Mouse (Mus musculus) 416B (cell line): ENCODE data around the gene Fbxl17.

Experiments
- DNase-seq: peaks from one replicate; pipeline ENCODE4 v3.0.0; 2011; ENCODE audit warnings: low read depth

Gene Fbxl17

GRCm38 (mm10) chr17:63095017-63095416 lies 404.8 kb downstream of the Fbxl17 start:
- no peak for DNase-seq

GRCm38 (mm10) chr17:63093184-63093583 lies 406.6 kb downstream of the Fbxl17 start:
- DNase-seq, result no peak

GRCm38 (mm10) chr17:63092774-63093173 lies 407.0 kb downstream of the Fbxl17 start:
- DNase-seq, result no peak

GRCm38 (mm10) chr17:63090112-63090511 lies 409.7 kb downstream of the Fbxl17 start:
- no peak for DNase-seq

GRCm38 (mm10) chr17:63087265-63087664 lies 412.6 kb downstream of the Fbxl17 start:
- no peak for DNase-seq

- no peak for DNase-seq
These were observed 413.3 kb downstream of the Fbxl17 start for GRCm38 (mm10) chr17:63086526-63086925.

- no peak for DNase-seq
These were observed 414.6 kb downstream of the Fbxl17 start for GRCm38 (mm10) chr17:63085227-63085626.

GRCm38 (mm10) chr17:63079087-63079486 lies 420.7 kb downstream of the Fbxl17 start:
- DNase-seq, result no peak

GRCm38 (mm10) chr17:63077509-63077908 lies 422.3 kb downstream of the Fbxl17 start:
- DNase-seq, result no peak

GRCm38 (mm10) chr17:63076661-63077060 lies 423.2 kb downstream of the Fbxl17 start:
- DNase-seq, result no peak

GRCm38 (mm10) chr17:63076037-63076426 lies 423.8 kb downstream of the Fbxl17 start:
- no peak for DNase-seq

GRCm38 (mm10) chr17:63075091-63076036 lies 424.5 kb downstream of the Fbxl17 start:
- DNase-seq, result no peak

- DNase-seq, result no peak
These were observed 426.5 kb downstream of the Fbxl17 start for GRCm38 (mm10) chr17:63073342-63073741.

- peak; percentile 71 for DNase-seq
These were observed 428.5 kb downstream of the Fbxl17 start for GRCm38 (mm10) chr17:63071134-63071923.

- no peak for DNase-seq
These were observed 429.6 kb downstream of the Fbxl17 start for GRCm38 (mm10) chr17:63070161-63070761.

- DNase-seq, result no peak
These were observed 437.0 kb downstream of the Fbxl17 start for GRCm38 (mm10) chr17:63062785-63063184.

GRCm38 (mm10) chr17:63061786-63062185 lies 438.0 kb downstream of the Fbxl17 start:
- DNase-seq, result no peak

GRCm38 (mm10) chr17:63060814-63061213 lies 439.0 kb downstream of the Fbxl17 start:
- DNase-seq, result no peak

GRCm38 (mm10) chr17:63057740-63058388 lies 442.0 kb downstream of the Fbxl17 start:
- no peak for DNase-seq

- DNase-seq, result no peak
These were observed 442.8 kb downstream of the Fbxl17 start for GRCm38 (mm10) chr17:63056976-63057375.

GRCm38 (mm10) chr17:63053311-63053710 lies 446.5 kb downstream of the Fbxl17 start:
- no peak for DNase-seq

- no peak for DNase-seq
These were observed 453.4 kb downstream of the Fbxl17 start for GRCm38 (mm10) chr17:63046401-63046800.
